Mouse (Mus musculus): ENCODE results near the gene Srp14.

Srp14 gene

DNA sequence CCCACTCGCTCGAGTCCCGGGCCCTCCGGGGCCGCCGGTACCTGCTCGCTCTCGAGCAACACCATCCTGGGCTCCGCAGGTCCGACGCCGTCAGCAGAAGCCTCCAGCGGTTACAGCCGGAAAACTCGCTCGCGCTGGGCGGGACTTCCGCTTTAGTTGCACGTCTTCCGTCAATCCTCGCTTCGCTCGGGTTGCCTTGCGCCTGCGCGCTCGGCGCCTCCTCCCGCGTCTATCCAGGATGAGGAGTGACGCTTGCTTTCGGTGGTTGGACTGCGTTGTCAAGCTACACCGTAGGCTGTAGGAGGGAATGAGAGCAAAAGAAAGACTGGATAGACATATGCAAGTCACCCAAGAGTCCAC lies at the start of gene Srp14:
Srp14 (minus strand) TSS at position 162 of the 360 bp plus-strand sequence.
- peak; percentile 90 to 94 for DNase-seq

DNA sequence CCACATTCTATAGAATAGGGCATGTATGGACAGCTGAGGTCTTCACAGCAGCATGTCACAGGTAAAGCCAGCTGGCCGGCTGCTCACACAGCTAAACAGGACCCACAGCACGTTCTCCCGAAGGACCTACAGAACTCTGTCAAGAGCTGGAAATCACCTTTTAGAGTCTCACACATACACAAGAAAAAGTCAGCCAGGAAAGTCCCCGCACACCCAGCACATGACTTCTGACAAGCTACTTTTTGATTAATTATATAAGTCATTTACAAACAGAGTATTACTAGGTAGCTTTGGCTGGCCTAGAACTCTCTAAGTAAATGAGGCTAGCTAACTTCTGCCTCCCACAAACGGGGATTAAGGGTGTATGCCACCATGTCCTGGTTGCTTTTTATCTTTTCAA lies 47.0 kb upstream of the Srp14 start:
- no peak for DNase-seq

DNA sequence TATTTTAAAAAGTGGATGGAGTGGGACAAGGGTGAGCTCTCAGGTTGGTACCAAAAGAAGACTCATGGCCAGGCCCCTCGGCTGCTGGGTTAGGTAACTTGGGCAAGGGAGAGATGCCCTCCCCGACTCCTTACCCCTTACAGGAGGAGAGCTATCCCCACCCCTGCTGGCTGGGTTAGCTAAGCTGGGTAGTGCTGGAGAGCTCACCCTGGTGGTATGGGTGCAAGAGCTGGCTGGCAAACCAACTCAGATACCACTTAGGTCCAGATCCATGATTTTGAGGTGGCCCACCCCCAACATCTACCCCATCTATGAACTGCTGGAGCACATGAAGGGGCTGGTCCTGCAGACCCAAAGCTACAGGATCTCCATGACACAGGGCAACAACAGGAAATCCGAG lies 45.3 kb upstream of the Srp14 start:
- DNase-seq: no peak

DNA sequence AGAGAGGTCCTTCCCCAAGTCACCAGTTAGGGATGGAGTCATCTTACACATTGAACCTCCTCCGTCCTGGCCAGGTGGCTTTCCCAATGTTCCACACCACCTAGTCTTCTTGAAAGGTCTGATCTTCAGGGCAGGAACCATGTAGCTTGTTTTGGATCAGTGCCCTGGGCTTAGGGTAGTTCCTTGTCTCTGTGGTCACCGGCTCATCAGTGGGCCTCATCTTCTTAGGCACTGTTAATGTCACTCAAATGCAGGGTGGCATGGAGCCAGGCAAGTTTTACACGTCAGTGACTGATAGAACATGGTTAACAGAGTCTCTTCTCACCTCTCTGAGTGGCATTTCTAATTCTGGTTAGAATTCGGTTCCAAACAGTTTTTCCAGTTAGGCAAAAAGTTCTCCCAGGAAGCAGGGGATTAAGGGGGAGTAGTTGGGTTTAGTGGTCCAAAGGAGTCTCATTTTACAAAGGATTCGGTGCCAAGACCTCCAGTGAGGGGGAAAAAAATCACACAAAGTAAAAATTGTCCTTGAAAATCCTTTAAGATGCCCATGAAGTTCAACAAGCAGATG lies 43.7 kb upstream of the Srp14 start:
- DNase-seq: no peak

DNA sequence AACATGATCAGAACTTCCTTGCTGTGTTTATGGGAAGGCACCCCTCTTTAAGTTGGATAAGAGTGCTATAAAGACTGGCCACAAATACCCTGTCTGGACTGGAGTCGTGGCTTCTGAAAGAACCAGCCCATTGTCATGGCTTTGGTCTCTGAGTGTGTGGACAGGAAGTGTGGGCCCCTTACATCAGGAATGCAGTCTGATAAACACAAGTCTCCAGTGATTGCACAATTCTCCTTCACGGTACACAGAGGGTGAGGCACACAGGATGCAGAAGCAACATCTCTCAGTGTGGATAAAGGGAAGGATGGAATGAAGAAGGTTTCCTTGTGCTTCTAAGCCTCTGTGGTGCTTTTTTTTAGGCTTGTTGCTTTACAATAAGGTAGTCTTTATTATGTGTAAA lies 42.8 kb upstream of the Srp14 start:
- DNase-seq: no peak

DNA sequence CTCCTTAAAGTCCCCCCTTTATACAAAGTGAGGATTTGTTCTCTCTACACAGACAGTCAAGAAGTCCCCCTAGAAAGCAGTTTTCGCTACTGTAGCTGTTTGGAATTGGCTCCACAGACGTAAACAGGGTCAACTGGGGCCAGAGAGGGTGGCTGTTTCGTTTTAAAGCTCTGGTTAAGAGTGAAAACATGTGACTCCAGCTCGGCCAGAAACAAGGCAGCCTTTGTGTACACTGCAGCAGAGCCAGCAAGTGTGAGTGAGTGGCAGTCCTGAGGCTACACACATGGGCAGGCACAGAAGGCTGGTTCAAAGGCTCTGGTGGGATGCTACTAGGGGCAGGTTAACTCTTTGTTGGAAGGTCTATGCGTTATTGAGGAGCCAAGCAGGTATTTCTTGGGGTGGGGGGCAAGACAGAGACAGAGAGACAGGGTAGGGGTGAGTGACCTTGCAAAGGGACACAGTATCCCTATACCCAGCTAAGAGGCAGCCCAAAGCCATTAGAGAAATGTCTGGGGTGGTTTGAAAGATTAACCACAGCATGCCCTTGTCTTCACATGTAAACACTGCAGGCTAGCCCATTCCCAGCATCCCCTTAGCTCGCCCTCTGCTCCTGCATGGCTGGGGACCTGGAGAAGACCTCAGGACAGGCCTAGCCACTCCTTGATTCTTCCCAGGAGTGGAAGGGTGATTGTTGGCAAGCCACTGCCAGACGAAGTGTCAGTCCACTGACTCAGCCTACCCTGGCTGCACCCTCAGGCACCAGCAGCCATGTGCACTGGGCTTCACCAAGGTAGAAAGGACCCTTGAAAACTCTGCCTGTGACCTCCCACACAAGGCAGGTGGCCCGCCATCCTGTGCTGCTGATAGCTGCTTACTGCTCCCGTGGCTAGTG lies 40.8 kb upstream of the Srp14 start:
- no peak for DNase-seq

DNA sequence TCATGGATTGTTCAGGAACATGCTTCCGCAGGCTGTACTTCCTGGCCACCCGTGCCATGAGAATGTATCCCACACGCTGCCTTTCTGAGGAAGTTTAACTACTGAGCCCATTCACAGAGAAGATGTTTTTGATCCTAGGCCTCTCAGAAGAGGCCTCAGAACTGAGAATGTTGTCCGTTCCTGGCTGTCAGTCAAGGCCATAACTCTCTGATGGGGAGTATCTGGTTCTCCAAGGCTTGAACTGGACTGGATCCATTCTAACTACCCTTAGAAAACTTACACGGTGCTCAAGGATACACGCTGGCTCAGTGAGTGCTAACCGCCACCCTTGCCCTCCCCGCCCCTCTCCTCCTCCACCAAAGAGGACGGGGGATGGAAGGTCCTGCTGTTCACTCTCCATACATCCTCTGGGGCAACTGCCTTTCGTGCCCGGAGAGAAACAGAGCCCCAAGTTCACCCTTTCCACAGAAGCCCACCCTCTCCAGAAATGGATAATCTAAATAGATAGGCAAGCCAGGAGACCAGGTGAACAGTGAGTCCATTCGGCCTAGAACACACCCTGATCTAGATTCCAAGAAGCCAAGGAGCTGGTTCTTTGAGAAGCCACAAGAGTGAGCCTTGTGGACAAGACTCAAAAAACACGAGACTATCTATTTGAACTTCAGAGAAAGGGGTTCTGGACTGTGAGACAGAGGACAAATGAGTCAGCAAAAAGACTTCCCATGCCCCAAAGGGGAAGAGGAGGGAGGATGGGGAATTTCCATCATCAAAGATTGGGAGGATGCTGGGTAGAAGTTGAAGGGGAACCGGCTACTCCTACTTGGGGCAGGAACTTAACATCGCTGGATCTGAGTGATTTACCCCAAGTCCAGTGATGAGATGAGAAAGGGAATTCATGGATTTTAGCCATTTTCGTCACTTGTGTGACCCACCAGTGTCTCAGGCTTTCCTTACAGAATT lies 33.2 kb upstream of the Srp14 start:
- DNase-seq: no peak

DNA sequence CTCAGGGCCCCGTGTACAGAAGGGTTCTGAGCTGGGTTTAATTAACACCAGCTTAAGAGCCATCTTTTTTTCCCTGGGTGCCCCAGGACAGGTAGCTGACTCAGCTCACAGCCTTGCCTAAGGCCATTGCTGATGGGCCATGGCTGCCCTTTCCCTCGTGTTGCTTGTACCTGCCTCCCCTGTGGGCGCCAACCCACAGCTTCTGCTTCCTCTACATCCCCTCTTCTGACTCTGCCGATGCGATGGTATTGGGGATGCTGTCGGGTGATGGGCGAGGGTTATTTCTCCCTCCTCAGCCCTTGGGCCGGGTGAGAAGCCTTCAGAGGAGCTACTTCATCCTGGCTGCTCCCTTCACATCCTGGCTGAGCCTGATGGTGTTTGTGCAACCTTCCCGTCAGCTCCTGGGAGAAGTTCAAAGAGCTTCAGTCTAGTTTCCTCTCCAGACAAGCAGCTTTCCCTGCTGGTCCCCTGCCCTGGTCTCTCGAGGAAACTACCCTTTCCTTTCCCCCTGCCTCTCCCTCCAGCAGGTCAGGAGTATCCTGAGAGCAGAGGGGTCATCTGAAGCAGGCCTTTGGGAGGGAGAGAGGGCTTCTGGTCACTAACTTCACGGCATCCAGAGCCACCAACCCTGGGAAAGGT lies 32.4 kb upstream of the Srp14 start:
- DNase-seq: no peak

DNA sequence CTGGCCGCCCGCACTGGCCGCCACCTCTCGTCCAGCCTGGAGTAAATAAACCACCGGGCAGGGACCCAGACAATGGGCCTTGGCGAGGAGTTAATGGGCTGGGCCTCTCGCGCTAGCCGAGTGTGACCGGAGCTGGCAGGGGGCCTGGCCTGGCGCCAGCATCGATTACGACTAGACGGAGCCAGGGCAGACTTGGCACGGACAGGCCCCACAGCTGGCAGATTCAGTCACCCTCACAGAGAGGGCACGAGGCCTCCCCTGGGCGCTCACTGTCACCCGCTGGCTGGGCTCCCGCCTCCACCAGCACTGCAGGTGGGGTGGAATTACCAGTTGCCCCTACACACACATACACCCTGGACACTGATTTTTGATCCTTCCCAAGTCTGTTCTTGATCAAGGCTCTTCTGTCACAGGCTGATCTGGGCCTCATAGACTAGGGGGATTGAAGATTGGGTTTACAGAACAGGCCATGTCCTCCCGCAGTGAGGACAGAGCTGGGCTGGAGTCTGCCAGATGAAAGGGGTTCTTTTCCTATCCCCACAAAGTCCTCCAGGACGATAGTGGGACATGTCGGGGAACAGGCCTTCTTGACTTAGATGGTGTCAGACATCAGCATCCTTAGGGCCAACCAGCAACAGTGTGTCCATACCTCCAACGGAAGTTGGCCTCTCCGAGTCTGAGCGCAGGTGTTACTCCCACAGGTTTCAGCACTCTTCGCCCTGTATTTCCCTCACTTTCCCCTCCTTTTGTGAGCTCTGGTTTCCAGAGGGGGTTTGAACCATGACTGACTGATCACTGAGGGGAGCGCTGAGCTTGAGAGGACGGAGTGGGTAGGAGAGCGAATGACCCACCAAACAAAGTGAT lies 31.2 kb upstream of the Srp14 start:
- DNase-seq: peak; percentile 61 to 74

DNA sequence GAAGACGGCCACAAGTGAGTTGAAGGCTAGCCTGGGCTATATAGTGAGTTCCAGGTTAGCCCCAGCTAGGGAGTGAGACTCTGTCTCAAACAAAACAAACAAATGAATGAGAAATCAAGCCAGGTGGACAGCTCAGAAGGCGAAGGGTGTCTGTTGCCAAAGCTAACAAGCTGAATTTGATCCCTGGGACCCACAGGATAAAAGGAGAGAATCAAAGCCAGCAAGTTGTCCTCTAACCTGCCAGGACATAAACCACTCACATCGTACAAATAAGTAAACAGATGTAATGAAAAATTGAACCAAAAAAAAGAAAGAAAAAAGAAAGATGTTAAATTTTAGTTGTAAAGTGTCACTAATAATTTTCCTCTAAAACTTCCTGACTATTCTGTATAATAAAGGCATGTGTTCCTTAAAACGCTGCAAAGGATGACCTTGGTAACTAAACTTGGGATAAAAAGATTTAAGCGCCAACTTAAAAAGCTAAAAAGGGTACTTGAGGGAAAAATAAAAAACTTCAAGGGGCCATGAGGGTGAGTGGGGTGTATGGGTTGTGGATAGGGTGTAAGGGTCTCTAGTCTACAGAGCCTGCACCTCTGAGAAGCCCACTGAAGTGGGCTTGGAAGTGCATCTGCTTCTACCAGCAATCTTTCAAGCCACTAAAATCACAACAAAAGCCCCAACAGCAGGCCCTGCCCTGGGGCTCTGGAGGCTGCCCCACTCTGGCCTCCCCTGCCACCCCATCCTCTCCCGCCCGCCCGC lies 30.4 kb upstream of the Srp14 start:
- no peak for DNase-seq

DNA sequence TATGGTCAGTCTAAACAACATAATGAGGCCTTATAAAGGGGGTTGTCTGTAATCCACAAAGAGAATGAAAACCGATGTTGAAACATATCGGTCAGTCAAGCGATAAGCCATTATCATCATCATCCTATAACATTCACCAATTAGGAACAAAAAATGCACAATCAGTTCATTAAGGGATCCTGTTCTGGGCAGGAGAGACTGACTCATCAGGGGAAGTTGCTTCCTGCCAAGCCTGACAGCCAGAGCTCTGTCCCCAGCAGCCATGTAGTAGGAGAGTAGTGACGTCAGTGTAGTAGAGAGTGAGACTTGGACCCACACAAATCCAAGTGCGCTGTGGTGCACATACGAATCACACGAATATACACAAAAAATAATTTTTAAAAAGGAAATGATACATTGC lies 27.6 kb upstream of the Srp14 start:
- no peak for DNase-seq

DNA sequence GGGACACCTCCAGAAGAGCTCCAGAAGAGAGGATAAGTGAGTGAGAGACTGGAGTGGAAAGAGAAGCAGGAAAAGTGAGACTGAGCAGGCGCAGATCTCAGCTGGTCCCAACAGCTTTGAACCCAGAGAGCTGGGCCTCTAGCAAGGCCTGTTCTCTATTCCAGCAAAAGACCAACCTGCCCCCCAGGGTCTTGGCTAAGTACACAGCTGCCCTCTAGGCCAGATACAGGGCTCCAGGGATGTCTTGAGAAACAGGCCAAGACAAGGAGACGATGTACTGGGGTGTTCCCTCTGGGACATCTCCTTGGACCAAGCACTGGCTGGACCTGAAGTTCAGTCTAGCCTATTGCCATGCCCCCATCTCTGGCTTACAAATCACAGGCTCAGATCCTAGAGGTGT lies 20.7 kb upstream of the Srp14 start:
- no peak for DNase-seq

DNA sequence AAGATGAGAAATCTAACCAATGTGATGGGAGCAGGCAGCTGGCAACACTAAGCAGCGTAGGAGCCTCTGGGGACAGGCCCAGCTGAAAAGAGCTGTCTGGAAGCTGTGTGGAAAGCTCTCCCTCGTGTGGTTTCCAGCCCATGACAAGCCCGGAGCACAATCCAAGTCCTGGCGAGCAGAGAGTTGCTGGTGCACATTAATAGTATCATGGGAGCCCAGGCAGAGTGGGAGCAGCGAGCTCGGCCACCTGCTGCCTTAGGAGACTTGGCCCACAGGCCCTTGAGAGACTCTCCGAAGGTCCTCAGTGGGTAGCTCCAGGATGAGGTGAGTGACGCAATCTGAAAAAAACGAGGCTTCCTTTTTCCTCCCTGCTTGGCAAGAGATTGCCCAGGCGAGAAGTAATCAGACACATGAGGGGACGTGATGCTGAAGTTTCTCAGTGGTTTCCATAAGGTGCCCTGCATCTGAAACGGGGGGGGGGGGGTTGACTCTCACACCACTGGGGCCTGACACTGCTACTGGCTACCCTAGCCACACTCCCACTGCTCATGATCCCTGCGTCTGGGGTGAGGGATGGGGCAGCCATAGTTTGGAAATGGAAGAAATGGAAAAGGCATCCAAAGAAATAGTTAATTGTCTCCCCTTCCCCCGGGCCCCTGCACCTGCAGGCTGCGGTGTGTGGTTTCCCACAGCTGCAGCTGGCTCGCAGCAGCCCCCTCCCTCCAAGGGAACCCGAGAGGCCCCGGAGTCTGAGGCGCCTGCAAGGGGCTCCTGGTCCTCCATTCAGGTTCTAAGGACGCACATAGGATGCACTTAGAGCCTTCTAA lies 19.8 kb upstream of the Srp14 start:
- DNase-seq: no peak

DNA sequence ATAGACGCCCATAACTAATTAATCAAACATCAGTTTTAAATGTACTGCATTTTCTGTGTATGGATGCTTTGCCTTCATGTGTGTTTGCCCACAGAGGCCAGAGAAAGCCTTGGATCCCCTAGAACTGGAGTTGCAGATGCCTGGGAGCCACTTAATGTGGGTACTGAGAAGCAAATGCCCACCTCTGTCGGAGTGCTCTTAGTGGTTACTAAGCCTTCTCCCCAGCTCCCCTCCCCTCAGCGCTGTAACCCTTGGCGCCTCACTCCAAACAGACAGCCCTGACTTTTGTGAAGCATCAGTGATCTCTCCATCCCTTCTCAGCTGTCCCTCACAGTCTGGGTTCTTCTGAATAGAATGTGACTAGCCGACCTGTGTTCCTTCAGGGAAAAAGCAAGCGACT lies 19.0 kb upstream of the Srp14 start:
- no peak for DNase-seq

DNA sequence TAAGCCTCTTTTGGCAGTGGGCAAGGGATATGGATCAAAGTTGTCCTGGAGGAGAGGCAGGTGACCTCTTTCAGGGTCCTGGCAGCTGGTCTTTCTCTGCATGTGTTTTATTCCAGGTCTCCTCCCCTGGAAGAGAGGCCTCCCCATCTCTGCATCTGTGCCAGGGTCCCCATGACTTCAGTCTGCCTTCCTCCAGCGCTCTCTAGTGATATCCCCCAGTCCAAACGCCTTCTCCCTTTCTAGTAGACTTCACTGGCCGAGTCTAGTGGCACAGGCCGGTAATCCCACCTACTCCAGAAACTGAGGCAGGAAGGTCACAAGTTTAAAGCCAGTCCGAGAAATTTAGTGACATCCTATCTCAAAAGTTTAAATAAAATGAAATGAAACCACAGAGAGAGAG lies 18.4 kb upstream of the Srp14 start:
- no peak for DNase-seq

DNA sequence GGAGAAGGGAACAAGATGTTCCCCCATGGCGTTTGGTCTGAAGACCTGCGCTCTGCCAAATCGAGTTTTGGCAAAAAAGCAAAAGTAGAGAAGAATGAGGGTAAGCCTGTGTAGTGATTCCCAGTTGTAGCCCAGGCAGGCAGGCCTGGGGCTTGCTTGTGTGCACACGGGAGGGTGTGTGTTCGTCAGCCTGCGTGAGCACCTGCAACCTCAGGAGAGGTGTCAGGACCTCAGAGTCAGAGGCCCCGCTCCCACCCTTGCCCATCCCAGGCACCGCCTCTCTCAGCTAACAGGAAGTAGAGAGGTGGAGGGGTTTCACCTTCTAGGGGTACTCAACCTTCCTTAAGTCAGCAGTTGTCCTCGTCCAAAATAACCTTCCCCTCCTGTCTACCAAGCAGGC lies 15.5 kb upstream of the Srp14 start:
- no peak for DNase-seq

DNA sequence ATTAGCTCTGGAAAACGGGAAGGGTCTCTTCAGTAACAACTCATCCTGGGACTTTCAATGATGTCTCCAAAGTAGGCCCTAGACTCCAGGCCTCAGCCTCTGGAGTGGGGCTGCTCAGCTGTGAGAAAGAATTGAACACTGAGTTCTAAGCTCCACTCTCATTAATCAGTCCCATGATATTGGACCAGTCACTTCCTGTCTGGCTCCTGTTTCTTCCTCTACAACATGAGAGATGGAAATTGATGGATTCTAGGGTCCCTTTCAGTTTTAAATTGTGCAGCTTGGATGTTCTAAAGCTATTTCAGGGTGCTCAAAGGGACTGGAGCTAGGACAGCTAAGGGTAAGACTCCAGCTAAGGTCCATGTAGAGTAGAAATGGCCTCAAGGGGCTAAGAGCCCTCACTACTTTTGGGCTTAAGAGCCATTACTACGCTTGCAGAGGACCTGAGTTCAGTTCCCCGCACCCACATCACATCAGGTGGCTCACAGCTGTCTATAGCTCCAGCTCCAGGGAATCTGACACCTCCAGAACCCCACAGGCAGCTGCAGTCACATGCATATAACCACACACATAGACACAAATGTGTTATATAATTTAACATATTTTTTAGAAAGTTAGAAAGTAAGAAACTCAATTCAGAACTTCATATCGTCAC lies 12.4 kb upstream of the Srp14 start:
- no peak for DNase-seq

DNA sequence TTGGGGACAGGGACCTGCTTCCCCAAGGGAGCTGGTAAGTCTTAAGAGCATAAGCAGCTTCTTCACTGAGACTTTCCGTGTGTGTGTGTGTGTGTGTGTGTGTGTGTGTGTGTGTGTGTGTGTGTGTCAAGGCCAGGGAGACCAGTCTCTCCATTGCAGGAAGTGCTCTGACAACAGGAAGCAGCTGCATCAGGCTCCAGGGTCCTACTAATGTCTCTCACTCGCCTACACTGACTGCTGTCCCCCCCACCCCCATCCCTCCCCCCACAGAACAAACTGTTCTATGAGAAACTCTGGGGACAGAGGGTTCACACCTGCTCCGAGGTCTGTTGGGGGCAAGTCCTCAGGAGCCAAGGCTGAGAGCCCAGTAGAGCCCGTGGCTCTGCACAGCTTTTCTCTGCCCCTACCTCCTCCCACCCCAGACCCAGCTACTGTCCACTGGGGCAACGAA lies 11.8 kb upstream of the Srp14 start:
- no peak for DNase-seq

DNA sequence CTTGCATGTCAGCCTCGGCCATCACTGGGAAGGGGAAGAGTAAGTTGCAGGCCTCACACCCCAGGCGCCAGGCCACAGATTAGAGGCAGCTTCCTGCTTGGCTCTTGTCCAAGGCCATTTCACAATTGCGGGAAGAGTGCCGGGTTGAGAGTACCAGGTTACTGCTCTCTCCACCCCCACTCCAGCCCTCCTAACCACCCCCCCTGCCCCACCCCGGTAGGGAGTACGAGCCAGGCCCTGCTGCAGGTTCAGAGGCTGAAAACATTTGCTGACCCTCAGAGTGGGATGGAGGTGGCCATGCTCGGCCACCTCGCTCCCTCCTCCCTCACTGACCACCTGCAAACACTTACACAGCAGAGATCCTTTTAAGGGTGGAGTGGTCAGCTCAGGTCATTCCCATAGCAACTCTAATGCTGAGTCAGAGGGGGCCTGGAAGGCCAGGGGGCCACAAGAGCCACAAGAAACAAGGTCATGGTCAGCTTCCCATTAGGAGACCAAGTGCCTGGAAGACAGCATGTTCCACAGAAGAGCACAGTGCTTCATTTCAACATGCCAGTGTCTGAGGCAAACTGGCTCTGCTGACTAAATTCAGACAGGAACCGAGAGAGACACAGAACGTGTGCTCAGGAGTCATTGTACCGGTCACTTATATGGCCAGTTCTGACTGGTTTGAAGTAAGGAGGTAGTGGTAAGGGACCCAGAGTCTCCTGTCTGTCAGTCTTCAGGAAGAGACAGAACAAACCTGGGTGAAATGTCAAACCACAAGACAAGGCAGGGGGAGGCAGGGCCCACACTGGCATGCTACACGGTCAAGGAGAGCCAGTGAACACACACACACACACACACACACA lies 11.0 kb upstream of the Srp14 start:
- peak in 1 of 2 experiments; percentile 17 for DNase-seq
